Mouse (Mus musculus): Measurements from ENCODE around the gene Pik3ap1. TPM values are rescaled to one million over a fixed set of nuclear protein-coding genes. Genes with fewer than 3 reads are reported as not detected.

Gene Pik3ap1
- total and polyA plus RNA-seq, 3 experiments, result 0.12 to 0.40 TPM; not detected in 1

GRCm38 (mm10) chr19:41263630-41264295 is 121.1 kb downstream of the Pik3ap1 start, which contains the start of gene Tm9sf3 (continued):
- TF ChIP-seq ELF1 (IDR thresholded peaks at IDR 0.05; ENCODE audit: low read depth, low read length), result peak; percentile 63
- TF ChIP-seq GATA1 (IDR thresholded peaks at IDR 0.05; ENCODE audit: low read depth, low read length), result no peak
- TF ChIP-seq ZNF384 (IDR thresholded peaks at IDR 0.05; ENCODE audit: low read depth, low read length), result no peak
- TF ChIP-seq SIN3A (IDR thresholded peaks at IDR 0.05; ENCODE audit: low read length), result no peak

GRCm38 (mm10) chr19:41262712-41263629 is 121.9 kb downstream of the Pik3ap1 start:
- DNase-seq (ENCODE audit: low read depth, low spot score), result peak; percentile 84
- peak overlapping the region; percentile 62 for H3K27ac ChIP-seq (ENCODE audit: control insufficient read depth, low read depth, low read length)
- peak overlapping the region; percentile 73 to 100 for H3K4me3 ChIP-seq (ENCODE audit: control insufficient read depth in 1 of 2, insufficient read depth in 1 of 2, low read depth in 2 of 2, low read length in 2 of 2)
- TF ChIP-seq HCFC1 (IDR thresholded peaks at IDR 0.05; ENCODE audit: low read depth, low read length) (peak; percentile 72; the same call in 1 of the 2 replicates), ZMIZ1 (IDR thresholded peaks at IDR 0.05; ENCODE audit: low read depth, low read length) (peak; percentile 65; the same call in 1 of the 2 replicates), SIN3A (IDR thresholded peaks at IDR 0.05; ENCODE audit: low read length) (peak; percentile 88), ETS1 (IDR thresholded peaks at IDR 0.05; ENCODE audit: low read depth, low read length) (0 out of 2 replicates have a peak, but pooled peaks have one; percentile 7), ZNF384 (IDR thresholded peaks at IDR 0.05; ENCODE audit: low read depth, low read length) (peak; percentile 77), EP300 (IDR thresholded peaks at IDR 0.05; ENCODE audit: low read depth in 1 of 2, low read length in 2 of 2) (peak in 1 of 2 experiments; percentile 9; a peak in 1 of 4 replicates), TBP (IDR thresholded peaks at IDR 0.05; ENCODE audit: low read depth, low read length) (peak; percentile 64; the same call in 1 of the 2 replicates), MAX (IDR thresholded peaks at IDR 0.05; ENCODE audit: low read length) (peak; percentile 77), GATA1 (IDR thresholded peaks at IDR 0.05; ENCODE audit: low read depth, low read length) (peak; percentile 53), BHLHE40 (IDR thresholded peaks at IDR 0.05; ENCODE audit: borderline replicate concordance, low read depth, low read length) (no peak), POLR2A (IDR thresholded peaks at IDR 0.05; ENCODE audit: control insufficient read depth in 1 of 2, insufficient read depth in 1 of 2, low read depth in 1 of 2, low read length in 2 of 2, poor library complexity in 1 of 2) (peak in 1 of 2 experiments; percentile 58; a peak in 2 of 4 replicates), TAL1 (IDR thresholded peaks at IDR 0.05; ENCODE audit: low read length) (no peak), CHD1 (IDR thresholded peaks at IDR 0.05; ENCODE audit: low read depth, low read length) (0 out of 2 replicates have a peak, but pooled peaks have one; percentile 6), NELFE (IDR thresholded peaks at IDR 0.05; ENCODE audit: low read depth, low read length) (peak; percentile 64), NRF1 (IDR thresholded peaks at IDR 0.05; ENCODE audit: insufficient read depth, low read depth, low read length, poor library complexity, severe bottlenecking) (no peak), RCOR1 (IDR thresholded peaks at IDR 0.05; ENCODE audit: low read depth, low read length) (peak; percentile 26; the same call in 1 of the 2 replicates), MXI1 (IDR thresholded peaks at IDR 0.05; ENCODE audit: low read depth, low read length) (peak; percentile 86), MYC (IDR thresholded peaks at IDR 0.05; ENCODE audit: low read depth, low read length) (peak; percentile 59; the same call in 1 of the 2 replicates), TCF12 (IDR thresholded peaks at IDR 0.05; ENCODE audit: low read depth, low read length) (peak; percentile 17; the same call in 1 of the 2 replicates), RAD21 (IDR thresholded peaks at IDR 0.05; ENCODE audit: low read depth, low read length) (no peak), JUND (IDR thresholded peaks at IDR 0.05; ENCODE audit: low read depth, low read length) (no peak)
- no peaks in the 10 kb centered on the region for H3K9me3 ChIP-seq (replicated peaks; ENCODE audit: insufficient read depth, low read length)
- H3K9ac ChIP-seq (ENCODE audit: control insufficient read depth, low read depth, low read length, poor library complexity, severe bottlenecking), result peak overlapping the region; percentile 90
- H3K27me3 ChIP-seq (ENCODE audit: control insufficient read depth in 1 of 2, insufficient read depth in 2 of 2, low read length in 2 of 2), result no peaks in the 10 kb centered on the region
- peaks cover 6 to 16% of the 10 kb centered on the region in 2 experiments for H3K4me1 ChIP-seq (ENCODE audit: control insufficient read depth in 1 of 2, insufficient read depth in 2 of 2, low read length in 2 of 2)
- peaks cover 49% of the 10 kb centered on the region for H3K79me2 ChIP-seq (ENCODE audit: control insufficient read depth, insufficient read depth, low read length, poor library complexity)
- H3K36me3 ChIP-seq (ENCODE audit: control insufficient read depth in 1 of 2, insufficient read depth in 2 of 2, low read length in 2 of 2), result peaks cover 3 to 35% of the 10 kb centered on the region in 2 experiments; a peak in 3 of 4 replicates
